Mouse (Mus musculus) right cerebral cortex, adult 18-20 months (tissue): Measurements from ENCODE around the gene Frmd4b.
A peak's percentile ranks its signal among the peaks of the same experiment; 100 is the strongest.

ENCODE experiments used
- DNase-seq: peaks from one replicate; pipeline ENCODE4 v3.0.0; 2022; ENCODE audit warnings: mixed read lengths

The Frmd4b gene

GRCm38 (mm10) chr6:97579704-97580103, 37.6 kb downstream of the Frmd4b start:
- no peak for DNase-seq

- DNase-seq = peak; percentile 4
Observed at GRCm38 (mm10) chr6:97578210-97578609, 39.1 kb downstream of the Frmd4b start.

DNA sequence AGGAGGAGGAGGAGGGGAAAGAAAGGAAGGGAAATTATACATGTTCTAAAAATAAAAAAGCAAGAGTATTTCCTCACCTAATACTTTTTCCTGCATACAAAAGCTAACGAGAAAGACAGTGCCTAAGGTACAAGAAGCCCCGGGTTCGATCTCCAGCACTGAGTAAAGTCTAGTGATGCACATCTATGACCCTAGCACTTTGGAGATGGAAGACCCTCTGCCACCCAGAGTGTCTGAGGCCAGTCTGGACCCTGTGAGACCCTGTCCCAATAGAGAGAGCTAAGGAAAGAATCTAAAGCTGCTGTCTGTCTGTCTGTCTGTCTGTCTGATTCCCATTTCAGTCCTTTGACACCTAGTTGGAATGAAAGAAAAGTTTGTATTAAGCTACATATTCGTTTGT, 40.0 kb downstream of the Frmd4b start:
- DNase-seq = no peak

DNA sequence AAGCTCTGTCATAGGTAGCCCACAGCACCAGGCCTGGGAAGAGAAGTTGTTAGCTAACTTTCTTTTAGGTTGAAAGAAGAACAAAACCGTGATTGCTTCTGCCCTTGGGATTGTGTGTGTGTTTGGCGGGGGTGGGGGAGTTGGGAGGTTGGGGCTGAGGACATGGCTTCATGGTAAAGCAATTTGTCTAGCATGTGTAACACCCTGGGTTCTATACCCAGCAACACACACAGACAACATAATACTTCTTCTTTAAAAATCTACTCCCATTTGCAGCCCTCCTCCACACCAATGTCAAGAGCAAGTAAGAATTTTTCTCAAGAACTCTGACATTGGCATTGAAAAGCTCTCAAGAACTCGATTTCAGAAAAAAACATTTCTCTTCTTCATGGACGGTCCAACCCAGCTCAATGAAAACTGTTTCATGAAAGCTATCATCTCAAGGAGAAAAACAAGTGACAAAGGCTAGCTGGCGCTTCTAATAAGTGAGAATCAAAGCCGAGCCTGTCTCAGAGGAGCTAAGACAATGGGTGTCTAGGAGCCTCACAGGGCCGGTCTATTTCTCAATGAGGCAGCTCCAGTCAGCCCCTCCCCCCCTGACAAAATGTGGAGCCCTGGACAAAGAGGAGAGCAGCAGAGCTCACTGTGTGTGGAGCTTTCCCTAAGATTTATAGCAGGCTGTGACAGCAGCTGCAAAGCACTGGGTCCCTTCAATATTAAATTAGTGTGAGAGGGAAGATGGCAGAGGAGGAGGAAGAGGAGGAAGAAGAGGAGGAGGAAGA, 40.6 kb downstream of the Frmd4b start:
- no peak for DNase-seq

- DNase-seq = no peak
Observed at GRCm38 (mm10) chr6:97576096-97576495, 41.2 kb downstream of the Frmd4b start.

DNA sequence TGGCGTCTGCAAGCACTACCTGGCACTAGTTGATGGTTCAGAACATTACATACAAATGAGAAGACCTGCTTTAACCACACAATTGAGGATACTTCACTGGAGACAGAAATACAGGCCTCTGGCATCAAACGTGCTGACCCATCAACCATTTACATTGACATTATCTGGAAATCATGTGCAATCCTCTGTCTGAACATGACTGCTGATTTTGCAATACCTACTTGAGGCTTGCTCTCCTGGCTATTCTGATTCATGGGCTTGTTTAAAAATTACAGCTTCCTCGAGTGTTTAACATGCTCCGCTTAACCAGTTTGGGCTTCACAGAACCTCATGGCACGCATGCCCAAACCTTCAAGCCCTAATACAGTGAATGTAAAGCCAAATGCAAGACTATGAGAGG, 42.4 kb downstream of the Frmd4b start:
- DNase-seq = no peak

GRCm38 (mm10) chr6:97572226-97572625, 45.1 kb downstream of the Frmd4b start:
- no peak for DNase-seq

GRCm38 (mm10) chr6:97568538-97568937, 48.8 kb downstream of the Frmd4b start:
- DNase-seq = no peak

- no peak for DNase-seq
Observed at GRCm38 (mm10) chr6:97566746-97567145, 50.6 kb downstream of the Frmd4b start.

- no peak for DNase-seq
Observed at GRCm38 (mm10) chr6:97557147-97557546, 60.2 kb downstream of the Frmd4b start.

DNA sequence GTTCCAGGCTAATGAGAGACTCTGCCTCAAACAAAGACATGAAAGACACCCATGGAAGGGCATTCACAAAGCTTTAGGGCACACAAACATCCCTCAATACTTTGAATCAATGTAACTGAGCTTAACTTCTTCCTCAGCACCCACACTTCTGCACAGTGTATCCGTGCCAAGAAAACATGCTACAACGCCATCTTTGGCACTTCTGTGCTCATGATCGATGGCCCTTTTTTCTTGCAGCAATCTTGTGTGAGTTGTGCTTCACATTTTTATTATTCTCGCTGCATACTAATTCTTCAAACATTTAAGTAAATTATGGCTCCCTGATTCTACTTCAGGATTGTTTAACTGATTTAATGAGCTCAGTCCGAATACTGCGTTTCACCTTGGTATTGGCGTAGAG, 61.7 kb downstream of the Frmd4b start:
- no peak for DNase-seq

DNA sequence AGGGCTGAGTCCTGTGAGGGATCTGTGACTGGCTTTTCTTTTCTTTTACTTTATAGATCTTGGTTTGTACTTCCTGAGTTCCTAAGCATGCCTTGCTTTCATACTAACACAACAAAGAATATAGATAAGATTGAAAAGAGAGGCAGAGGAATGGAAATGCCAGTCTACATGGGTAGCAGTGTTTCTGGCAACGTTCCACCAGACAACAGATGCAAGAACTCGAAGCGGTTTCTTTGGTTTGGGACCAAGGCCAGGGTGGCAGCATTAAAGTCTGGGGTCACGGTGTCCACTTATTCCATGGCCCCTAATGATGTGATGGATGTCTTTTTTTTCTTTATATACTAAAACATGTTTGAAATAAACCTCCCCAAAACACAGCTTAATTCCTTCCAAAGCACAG, 63.9 kb downstream of the Frmd4b start:
- DNase-seq = no peak

GRCm38 (mm10) chr6:97552573-97552972, 64.8 kb downstream of the Frmd4b start:
- no peak for DNase-seq

DNA sequence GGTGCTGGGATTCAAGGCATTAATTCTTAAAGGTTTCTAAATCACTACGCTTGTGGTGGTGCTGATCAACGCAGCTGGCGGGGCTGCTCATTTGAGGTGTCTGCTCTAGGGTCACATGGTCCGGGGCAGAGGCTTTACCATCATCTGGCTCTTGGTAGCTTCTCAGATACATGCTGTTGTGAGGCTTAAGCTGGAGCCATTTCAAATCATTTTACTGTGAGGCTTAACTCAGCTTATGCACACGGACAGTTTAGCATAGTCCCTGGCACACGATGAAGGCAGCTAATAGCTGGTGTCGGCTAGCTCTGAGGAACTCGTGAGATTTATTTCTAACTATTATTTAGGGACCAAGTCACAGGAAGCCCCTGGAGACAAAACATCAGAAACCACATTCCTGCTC, 65.5 kb downstream of the Frmd4b start:
- DNase-seq = no peak

GRCm38 (mm10) chr6:97551161-97551560, 66.2 kb downstream of the Frmd4b start:
- DNase-seq = no peak

GRCm38 (mm10) chr6:97540458-97540857, 76.9 kb downstream of the Frmd4b start:
- DNase-seq = no peak

DNA sequence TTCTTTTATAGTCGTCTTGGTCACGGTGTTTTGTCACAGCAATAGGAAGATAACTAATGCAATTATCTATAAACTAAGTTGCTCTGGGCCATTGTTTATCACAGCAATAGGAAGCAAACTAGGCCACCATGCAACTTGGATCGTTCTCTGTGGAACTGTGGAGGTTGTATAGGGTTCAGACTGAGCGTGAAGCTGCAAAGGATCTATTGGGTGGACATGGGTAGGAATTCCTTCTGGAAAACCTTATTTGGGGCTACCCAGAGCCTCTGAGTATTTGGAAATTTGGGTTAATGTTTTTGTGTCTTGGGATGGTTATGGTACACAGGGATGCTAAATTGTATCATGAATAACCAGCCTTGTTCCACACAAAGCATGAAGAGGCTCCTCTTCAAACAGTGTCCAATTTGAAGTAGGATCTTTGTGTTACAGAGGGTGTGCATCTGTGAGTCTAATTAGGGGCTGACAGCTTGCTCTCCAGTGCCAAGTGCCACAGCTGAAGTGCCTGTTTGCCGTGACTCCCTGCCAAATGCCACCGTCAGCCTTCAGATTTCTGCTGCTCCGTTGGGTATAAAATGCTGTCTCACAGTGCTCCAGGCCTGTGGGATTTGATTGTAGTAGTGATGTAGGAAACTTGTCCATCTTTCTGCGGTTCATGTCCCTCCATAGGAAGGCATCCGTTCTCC, 81.4 kb downstream of the Frmd4b start:
- DNase-seq = peak; percentile 41

- no peak for DNase-seq
Observed at GRCm38 (mm10) chr6:97531043-97531442, 86.3 kb downstream of the Frmd4b start.

DNA sequence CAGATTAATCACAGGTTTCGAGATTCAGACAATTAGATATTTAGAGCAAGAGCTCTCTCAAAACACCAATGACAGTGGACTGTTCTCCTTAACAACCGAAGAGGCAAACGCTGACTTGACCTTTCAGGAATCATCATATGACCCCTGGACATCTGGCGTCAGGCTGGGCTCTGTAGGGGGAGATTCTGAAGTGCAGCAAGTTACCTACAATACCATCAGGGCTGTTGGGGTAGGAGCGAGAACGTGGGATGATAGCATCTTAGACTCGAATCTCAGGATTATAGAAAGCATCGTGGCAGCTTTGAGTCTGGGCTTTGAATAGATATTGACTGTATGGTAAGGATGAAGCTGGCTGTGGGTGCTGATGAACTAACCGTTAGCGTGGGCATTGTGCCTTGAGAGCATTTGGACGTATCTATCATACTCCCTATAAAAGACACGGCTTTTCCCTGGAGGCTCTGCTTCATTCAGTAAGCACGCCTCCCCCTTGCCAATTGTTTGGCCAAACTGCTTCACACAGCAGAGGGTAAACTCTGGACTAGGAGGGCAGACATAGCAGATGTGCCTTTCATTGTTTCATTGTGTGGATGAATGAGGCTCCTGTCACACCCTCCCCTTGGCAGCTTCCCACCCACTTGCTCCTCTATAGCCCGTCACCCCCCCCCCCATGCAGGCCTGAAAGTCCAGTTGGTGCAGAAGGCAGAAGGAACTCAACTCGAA, 88.2 kb downstream of the Frmd4b start:
- no peak for DNase-seq

DNA sequence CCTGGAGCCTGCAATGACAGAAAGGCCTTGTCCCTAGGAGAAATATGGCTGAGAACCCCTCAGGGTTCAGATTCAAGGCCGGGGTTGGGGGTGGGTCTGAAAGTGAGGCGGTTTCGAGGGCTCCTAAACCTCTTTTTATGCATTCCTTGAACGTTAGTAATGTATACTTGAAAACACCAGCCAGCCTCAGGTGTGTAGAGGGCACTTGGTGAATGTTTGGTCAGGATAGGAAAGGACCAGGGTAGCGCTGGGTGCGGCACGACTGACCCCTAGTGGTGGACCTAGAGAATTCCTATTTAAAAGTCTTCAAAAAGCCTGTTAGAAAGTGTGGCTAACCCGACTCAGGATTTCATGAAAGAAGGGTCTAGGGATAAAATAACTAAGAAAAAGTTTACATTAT, 91.2 kb downstream of the Frmd4b start:
- DNase-seq = no peak

- DNase-seq = peak; percentile 69
Observed at GRCm38 (mm10) chr6:97523118-97523517, 94.2 kb downstream of the Frmd4b start.

DNA sequence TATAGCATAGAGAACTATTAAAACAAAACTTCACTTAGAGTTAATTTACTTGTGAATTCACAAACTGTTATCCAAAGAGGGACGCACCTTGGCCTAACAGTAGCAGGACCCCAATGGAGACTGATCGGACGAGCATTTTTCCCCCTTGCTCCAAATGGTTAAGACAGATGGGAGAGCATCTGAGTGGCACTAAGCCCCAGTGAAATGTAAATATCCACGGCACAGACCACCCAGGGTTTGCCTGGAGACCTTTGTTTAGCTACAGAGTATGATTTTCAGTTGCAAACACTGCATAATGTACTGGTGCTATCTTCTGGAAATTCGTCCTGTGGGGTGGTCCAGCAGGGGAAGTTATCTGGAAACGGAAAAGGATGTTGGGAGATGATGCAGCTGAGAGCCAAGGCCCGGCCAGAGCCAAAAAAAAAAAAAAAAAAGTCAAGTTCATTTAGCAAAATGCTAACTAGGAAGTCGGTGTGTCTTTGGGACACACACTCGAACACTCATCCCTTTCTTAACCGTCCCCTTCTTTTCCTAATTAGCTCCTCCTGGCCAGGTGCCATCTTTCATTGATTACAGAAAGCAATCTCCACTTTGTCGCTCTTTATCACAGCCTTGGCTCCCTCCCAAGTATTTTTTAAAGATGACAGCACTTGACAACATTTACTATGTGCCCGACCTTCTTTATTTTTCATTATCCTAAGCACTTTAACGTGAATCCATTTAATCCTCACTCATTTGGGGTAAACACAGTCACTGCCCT, 95.9 kb downstream of the Frmd4b start:
- DNase-seq = no peak

GRCm38 (mm10) chr6:97520566-97520965, 96.8 kb downstream of the Frmd4b start:
- DNase-seq = no peak
